Mouse (Mus musculus) kidney, adult 11 months (tissue): Measurements from ENCODE around the gene Ube4a.

Source experiments
- DNase-seq: peaks from one replicate; pipeline ENCODE4 v3.0.0; 2022

The Ube4a gene

GRCm38 (mm10) chr9:44892664-44893063 is 72.7 kb downstream of the Ube4a start:
- no peak for DNase-seq

DNA sequence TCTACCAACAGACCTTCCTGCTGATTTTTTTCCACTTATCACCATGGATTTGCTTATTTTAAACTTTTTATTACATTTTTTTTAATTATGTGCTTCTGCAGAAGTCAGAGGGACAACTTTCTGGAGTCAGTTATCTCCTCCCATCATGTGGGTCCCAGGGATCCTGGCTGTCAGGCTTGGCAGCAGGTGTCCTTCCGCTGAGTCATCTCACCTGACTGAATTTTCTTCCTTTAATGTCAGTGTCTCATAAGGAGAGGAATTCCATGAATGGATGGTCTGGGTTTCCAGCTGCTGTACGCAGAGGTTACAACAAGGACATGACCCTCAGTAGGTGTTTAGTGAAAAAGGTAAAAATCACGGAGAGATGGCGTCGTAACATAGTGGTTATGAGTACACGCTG is 74.2 kb downstream of the Ube4a start:
- no peak for DNase-seq

- DNase-seq = no peak
These were observed 75.3 kb downstream of the Ube4a start for GRCm38 (mm10) chr9:44890122-44890521.

- DNase-seq = no peak
These were observed 77.2 kb downstream of the Ube4a start for GRCm38 (mm10) chr9:44888114-44888624.

DNA sequence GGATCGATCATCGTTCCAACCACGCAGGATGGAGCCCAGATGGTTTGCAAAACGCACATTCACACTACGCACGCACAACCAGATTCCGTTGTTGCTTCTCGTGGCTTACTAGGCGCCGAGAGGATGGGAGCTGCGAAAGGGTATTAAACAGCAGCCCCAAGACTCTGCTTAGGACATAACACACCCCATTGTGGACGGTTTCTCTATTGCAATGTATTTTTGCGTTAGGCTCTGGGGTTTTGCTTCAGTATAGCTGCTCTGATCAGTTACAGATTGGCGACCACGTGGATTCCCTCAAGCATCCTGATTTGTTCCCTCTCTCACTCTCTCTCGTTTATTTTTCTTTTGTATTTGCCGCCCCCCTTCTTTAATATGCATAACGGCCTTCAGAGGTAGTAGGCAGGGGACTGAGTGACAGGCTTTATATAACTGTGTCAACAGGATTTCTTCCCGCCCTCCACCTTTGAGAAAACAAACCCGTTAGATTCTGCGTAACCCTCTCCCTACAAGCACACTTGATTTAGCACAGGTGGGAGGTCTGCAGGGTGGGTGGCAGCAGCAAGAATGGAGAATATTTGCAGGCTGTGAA is 82.3 kb downstream of the Ube4a start:
- no peak for DNase-seq

DNA sequence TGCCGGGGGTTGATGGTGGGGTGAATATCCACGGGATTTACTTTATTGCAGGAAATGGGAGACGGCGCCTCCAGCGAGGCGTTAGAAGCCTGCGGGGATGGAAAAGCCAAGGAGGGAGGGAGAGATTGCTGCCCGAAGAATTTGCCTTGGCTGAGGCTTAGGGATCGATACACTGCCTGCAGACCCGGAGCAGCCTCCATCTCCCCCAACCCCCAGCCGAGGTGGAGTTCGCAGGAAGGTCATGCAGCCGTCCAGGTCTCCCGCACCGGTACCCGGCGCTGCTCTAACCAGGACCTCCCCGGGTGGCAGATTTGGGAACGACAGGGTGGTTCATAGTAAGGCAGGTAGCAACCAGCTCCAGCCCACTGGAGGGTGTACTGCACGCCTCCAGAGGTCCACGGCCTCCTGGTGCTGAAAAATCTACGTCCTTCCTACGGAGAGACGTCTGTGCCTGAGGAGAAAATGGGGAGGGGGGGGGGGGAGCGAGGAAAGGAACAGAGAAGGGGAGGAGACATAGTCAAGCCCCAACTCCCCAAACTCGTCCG is 82.9 kb downstream of the Ube4a start:
- peak; percentile 53 for DNase-seq

GRCm38 (mm10) chr9:44881941-44882435 is 83.4 kb downstream of the Ube4a start:
- peak; percentile 73 for DNase-seq

GRCm38 (mm10) chr9:44881221-44881871 is 84.1 kb downstream of the Ube4a start, which contains the start of gene Kmt2a:
Gene Kmt2a (minus strand): TSS chr9:44881296.
- DNase-seq = peak; percentile 96

DNA sequence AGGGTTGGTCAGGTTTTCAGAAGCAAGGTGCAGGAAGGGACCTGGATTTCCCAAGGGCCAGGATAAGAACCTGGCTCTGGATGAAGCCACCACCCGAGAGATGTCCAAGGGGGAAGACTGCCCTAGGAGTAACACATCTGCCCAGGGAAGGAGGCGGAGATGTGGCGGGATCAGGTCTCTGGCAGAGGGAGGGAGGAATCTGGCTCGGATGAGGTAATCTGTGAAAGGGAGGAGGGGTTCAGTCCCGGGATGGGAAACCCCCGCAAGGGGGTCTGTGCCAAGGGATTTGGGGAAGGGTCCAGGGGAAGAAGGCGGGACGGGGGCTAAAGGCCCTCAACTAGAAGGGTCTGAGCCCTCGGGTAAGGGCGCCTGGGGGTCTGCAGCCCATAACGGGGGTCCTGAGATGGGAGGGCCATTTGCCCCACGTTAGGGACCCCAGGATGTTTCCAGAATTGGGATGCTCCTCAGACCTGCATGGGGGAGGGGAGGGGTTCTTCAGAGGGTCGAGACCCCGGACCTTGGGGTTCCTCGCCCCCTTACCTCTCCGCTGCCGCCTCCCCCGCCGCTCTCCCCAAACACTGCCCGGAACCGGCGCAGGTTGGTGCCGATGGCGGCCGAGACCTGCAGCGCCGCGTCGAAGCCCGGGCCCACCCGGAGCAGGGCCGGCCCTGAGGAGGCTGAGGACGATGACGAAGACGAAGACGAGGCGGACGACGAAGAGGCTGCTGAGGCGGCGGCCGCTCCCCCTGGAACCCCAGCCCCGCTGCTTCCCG is 84.9 kb downstream of the Ube4a start:
- DNase-seq = peak; percentile 33

GRCm38 (mm10) chr9:44879694-44880271 is 85.6 kb downstream of the Ube4a start:
- no peak for DNase-seq

- no peak for DNase-seq
These were observed 86.5 kb downstream of the Ube4a start for GRCm38 (mm10) chr9:44878776-44879500.

DNA sequence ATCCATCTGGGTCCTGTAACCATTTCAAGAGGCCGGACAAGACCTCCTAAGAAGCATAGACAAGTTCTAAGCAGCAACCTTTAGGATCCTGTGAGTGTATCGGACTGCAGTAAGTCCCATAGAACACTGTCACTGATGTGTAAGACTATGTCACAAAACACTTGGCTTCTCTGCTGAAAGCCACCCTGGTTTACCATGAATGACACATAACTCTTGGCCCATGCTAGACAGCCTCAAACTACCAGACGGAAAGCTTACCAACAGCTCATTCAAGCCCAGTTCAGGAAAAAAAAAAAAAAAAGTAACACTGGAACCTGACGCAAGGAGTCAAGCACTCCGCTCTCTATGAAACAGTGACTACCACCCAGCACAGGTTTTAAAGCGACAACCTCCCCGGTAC is 87.7 kb downstream of the Ube4a start:
- no peak for DNase-seq

GRCm38 (mm10) chr9:44875476-44875875 is 89.9 kb downstream of the Ube4a start:
- DNase-seq = peak; percentile 24

- no peak for DNase-seq
These were observed 91.2 kb downstream of the Ube4a start for GRCm38 (mm10) chr9:44874198-44874597.

DNA sequence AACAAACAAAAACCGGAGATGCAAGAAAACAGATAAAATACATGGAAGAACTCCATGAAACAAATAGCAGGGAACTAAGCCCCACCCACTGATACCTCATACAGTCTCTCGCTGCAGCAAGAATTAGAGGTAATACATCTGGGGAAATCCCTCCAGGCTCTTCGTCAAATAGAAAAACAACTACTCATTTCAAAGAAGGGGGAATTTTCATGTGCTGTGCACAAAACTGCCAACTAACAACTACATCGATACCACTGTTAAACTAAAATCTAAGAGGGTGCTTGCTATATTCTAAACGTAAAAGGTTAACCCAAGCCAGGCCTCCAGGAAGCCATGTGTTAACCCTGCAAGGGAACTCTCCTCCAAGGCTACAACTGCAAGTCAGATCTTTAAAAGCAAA is 91.7 kb downstream of the Ube4a start:
- no peak for DNase-seq
